Mouse (Mus musculus): ENCODE results near the gene Pla2g2f. TPM values are rescaled to one million over a fixed set of nuclear protein-coding genes. Genes with fewer than 3 reads are reported as not detected.

Gene Pla2g2f
- under 1 TPM in 1 of 2 experiments, not detected in 1; 0.24 TPM for total RNA-seq (2021)

DNA sequence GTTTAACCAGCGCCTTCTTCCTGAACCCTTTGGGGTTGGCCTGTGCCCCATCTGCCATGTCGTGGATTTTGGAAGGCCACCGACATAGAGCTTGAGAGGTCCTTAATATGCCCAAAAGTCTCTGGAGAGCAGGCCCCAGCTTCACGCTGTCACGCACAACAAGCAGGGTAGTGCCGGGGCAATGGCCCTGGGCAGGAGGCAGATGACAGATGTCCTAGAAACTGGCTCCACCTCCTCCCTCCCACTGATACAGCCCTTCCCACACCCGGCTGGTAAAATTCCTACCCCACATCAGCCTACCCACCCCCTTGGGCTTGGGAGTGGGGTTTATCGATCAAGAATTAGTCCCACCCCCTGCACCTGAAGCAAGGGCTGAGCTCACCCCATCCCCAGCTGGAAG lies at the start of gene Pla2g2f:
Gene Pla2g2f (minus strand): TSS at position 211 of the 400 bp plus-strand sequence.
- intact Hi-C loops (cut with DNase I): no loop called here
- DNase-seq: no peak

DNA sequence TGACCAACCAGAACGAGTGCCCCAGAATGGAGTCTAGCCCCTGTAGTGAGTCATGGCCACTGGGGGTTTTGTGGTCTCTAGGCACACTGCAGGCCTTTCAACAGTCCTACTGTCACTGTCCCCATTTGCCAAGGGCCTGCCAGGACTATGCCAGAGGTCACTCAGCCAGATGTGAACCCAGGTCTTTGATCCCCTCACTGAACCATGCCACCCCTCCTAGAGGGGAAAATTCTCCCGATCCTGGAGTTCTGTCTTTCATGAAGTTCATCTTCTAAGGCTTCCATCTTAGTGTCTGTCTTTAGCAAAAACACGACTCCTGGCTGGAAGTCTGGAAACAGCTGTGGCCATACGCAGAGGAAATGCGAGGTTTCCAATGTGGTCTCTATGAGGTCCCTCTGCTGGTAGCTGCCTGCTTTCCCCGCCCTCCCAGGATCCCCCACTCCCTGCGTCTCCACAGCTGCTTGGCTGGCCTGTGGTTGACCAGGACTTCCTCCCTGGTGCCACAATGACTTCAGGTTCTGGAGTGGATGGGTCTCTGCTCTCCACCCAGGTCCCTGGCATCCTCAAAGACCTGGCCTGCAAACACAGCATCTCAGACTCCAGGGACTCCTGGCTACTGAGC lies 49.6 kb upstream of the Pla2g2f start:
- DNase-seq: peak in 1 of 2 experiments; percentile 19
- intact Hi-C loops (cut with DNase I): no loop called here

DNA sequence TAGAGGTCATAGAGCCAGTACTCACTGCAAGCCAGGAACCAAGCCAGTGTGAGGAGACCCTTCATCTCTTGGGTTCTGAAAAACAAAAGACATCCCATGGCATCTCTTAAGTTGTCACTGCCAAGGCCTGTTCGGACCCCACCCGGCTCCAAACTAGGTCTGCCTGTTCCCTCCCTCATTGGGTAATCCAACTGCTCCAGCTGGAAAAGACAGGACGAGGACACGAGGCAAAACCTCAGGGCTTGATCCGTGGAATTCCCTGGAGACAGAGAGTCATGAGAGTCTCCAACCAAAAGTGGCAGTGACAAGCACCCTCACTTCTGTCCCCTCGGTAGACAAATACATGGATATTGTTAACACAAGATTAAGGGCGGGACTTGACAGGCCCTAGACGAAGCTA lies 48.7 kb upstream of the Pla2g2f start:
- no peak for DNase-seq
- intact Hi-C loops (cut with DNase I): no loop called here

DNA sequence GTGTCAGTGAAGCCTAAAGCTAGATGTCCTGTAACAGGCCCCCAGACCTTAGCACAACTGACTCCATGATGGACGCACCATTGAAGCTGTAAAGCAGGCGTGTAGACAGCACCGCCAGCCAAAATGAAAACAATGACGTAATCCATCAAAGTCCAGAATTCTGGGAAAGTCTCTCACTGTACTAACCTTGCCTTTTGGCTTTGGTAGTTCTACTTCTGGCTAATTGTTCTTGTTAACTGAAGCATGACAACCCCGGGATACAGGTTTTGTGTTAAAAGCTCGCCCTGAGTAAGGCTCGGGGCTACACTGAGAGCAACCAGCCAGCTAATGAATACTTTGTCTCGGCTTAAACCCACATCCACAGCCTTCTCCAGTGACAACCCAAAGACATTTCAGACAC lies 47.8 kb upstream of the Pla2g2f start:
- intact Hi-C loops (cut with DNase I): no loop called here
- no peak for DNase-seq

DNA sequence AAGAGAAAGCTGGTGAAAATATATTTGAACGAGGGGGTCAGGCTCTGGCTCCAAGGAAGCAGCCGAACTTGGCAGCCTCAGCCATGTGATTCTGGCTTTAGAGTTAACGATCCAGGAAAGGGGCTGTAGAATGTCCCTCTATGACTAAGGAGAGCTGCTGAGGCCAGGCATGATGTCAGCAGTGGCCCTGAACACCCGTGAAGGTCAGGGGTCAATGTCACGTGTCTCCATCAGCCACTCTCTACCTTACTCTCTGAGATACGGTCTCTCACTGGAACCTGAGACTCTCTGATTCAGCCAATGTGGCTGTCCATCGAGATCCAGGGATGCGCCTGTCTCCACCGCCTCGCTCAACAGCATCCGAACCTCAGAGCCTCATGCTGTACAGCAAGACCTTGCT lies 45.5 kb upstream of the Pla2g2f start:
- intact Hi-C loops (cut with DNase I): no loop called here
- no peak for DNase-seq

DNA sequence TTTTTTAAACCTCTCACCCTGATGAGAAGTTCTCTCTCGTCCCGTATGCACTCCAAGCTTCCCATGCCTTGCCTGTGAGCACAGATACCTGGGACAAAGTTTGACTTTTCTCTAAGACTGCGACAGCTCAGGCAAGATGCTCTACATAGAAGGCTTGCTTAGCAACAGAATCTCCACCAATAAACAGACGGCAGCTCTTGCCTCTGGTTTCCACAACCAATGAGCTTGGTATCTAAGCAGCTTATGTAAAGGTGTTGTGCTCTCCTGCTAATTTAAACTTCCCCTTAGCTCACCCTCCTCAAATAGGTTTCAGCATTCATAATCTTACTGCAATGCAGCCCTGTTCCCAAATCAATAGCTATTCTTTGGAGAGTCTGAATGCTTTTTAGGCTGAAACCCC lies 44.2 kb upstream of the Pla2g2f start:
- intact Hi-C loops (cut with DNase I): no loop called here

DNA sequence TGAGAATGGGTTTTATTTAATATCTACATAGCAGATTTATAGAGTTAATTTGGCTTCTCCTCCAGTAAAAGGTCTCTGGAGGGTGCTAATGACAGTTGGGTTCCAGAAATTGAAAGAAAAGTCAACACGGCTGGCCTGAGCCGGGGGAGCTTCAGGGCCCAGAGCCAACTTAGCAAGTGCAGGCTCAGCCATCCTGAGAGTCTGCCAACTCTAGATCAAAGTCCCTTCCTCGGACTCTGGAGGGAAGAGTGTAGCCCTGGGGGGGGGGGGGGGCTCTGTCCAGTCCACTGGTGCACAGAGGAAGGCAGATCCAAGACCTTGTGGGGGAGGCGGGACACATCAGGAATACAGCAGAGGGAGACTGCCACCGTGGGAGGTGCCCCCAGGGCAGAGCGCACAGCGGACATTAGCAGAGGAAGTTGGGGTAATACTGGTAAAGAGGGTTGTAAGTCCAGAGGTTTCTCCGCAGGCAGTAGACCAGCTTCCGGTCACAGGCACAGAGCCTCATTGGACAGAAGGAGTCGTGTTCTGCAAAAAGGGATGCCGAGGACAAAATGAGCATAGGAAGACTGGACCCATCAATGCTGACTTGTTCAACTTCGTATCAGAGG lies 42.8 kb upstream of the Pla2g2f start:
- intact Hi-C loops (cut with DNase I): no loop called here
- no peak for DNase-seq

More for the DNA sequence above, 44.2 kb upstream of the Pla2g2f start:
- no peak for DNase-seq

DNA sequence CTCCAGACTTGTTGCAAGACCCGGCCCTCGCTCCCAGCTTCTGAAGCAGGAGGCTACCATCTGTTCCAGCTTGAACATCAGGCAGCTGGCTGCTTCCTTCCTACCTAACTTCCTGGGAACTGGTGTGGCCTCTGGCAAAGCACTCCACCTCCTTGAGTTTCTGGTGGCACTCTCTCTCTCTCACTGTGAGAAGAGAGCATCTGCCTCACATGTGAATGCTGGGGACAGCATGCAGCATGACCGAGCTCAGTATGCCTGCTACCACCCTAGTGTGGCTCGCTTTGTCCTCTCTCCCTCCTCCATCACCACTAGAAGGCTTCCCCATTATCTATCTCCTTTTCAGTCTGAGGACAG lies 39.8 kb upstream of the Pla2g2f start:
- DNase-seq: no peak
- intact Hi-C loops (cut with DNase I): no loop called here

DNA sequence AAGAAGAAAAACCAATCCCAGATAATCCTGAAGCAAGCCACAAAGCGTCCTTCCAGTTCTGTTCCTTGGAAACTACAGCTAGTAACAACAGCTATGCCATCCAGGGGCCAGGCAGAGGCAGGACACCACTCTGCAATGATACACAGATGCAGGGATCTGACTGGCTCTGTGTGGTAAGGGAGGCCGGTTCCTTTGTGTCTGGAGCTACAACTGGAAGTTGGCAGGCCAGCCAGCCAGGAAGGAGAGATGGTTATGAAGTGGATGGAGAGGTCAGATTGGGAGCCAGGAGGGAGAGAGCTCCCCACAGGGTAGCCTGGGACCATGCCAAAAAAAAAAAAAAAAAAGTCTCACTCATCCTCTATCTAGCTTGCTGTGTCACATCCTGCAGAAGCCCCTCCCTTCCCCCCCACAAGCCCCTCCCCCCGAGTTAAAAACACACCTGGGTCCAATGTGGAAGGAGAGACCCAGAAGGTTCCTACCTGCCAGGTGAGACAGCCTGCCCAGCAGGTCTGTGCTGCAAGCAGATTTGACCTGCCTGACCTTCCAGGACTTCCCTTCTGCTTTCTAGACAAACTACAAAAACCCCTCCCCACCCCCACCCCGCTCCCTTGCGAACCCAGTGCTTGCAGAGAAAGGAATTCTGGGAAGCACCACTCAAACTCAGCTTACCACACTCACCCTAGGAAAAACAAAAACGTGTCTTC lies 39.2 kb upstream of the Pla2g2f start:
- intact Hi-C loops (cut with DNase I): no loop called here
- DNase-seq: no peak

DNA sequence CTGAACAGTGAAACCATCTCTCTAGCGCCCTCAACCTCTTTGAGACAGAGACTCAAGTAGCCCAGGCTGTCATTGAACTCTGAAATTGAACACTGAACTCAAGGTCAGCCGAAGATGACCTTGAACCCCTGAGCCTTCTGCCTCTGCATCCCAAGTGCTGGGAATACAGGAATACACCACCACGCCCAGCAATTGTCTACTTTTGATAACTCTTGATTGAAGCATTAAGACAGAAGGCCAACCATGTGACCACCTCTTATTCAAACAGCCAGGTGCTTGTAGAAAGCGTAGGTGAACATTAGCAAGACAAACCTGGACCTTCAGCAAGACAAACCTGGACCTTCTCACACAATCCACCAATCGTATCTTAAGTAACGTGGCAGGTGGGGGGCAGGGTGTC lies 36.9 kb upstream of the Pla2g2f start:
- intact Hi-C loops (cut with DNase I): no loop called here
- DNase-seq: no peak

DNA sequence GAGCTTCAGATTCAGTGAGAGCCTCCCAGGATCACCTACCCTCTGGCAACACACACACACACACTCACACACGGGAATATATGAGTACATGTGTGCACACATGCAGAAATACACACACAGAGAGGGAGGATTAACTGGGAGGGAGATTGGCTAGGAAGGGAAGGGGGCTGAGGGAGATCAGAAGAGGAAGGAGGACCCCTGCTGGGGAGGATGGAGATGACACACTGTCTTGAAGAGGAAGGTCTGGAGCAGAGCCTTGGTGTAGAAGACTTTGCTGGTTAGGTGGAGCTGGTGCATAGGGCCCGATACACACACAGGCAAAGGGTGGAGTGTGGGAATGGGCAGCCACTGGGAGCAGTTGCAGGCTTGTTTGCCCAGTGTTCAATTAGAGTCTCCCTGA lies 35.9 kb upstream of the Pla2g2f start:
- intact Hi-C loops (cut with DNase I): loop anchor here (2.0 kb wide), 2 partner anchors 44 to 84 kb away; no protein-coding TSS in a partner anchor
- DNase-seq: peak in 1 of 2 experiments; percentile 41

DNA sequence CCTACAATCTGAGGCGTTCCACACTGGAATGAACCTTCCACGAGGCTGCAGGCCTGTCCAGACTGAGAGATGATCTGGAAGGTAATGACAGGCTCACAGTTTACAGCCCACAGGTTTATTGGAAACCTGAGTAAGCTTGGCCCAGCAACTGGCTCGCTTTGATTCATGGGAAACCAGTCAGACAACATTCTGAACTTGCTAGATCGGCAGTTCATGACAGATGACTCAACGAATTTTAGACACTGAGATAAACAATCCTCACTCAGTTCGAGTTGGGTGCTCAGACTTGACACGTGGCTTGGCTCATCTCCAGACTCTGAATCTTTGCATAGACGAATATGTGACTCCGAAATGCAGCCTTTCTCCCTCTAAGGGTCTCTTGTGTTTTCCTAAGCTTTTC lies 35.2 kb upstream of the Pla2g2f start:
- DNase-seq: no peak
- intact Hi-C loops (cut with DNase I): loop anchor here (2.0 kb wide), 2 partner anchors 44 to 84 kb away; no protein-coding TSS in a partner anchor

DNA sequence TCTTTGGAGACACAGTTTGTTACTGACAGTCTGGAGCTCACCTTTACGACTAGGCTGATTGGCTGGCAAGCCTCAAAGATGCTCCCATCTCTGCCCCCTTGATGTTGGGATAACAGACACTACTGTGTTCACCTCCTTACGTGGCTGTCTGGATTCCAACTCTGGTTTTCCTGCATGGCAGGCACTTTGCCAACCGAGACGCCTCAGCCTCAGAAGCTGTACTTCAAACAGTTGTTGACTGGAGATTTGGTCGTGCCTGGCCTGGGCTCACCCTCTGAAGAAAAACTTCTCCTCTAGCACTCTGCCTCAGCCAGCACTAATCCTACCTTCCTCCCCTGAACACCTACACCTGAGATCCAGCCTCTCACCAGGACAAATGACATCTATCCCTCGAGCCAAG lies 34.0 kb upstream of the Pla2g2f start:
- intact Hi-C loops (cut with DNase I): no loop called here
- DNase-seq: no peak

DNA sequence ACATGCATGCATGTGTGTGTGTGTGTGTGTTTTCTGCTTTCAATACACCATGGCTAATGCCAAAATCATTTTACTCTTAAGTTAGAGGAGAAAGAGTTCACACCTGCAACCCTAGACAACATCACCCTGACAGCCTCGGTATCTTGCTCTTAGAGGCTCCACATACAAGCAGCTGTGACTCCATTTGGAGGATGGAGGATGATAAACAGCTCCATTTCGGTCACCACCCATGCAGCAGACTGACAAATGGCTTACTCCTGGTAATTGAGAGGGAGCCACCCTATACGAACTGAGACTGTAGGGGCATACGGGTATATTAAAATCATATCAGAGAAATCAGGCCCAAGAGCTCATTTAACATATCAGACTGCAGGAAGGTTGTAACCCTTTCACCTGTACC lies 31.0 kb upstream of the Pla2g2f start:
- no peak for DNase-seq
- intact Hi-C loops (cut with DNase I): no loop called here

DNA sequence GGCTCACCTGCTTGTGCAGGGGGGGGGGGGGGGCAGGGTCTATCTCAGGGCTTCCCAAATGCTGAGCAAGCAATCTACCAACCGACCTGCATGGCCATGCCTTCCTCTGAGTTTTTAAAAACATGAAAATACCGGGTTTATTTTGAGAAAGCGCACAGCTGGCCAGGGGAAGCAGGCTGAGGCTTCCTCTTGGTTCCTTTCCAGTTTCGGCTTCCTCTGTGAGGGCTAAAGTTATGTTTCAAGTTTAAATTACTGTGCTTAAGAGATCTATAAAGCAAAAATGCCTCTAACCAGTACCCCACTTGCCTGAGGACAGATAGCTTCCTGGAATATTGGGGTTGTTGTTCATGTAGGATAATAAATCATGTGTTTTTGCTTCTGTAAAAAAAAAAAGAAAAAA lies 28.7 kb upstream of the Pla2g2f start:
- intact Hi-C loops (cut with DNase I): no loop called here
- DNase-seq: no peak

DNA sequence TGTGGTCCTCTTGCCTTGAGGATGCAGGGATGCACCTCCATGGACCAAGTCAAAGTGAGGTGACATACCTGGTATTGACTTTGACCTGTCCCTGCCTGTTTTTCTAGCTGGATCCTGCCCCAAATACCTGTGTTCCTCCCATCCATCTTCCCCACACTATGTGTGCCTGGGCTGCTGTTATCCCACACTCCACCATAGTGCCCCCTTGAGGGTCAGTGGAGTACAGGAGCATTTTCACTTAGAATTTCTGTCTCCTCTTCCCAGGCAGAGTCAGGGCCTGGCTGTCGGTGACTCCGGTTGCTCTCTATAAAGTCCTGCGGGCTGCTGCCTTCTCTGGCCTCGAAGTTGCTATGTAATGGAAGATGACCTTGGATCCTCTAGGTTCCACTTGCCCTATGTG lies 28.3 kb upstream of the Pla2g2f start:
- no peak for DNase-seq
- intact Hi-C loops (cut with DNase I): no loop called here

DNA sequence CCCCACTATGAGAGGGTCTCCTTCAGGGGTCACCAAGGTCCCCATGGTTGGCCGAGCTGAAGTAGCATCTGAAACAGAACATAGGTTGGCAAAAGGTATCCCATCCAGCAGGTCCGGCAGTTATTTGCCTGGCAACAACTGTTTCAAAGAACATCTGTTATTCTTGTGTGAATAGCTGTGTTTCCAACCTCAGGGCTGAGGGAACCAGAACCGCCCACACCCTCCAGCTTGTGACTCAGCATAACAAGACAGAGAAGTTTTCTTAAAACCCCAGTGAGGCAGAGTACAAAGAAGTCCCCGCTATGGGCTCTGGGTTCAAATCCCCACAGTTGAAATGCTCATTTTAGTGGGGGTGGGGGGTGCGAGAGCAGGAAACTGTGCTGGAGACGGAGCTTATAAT lies 24.7 kb upstream of the Pla2g2f start:
- DNase-seq: no peak
- intact Hi-C loops (cut with DNase I): no loop called here

DNA sequence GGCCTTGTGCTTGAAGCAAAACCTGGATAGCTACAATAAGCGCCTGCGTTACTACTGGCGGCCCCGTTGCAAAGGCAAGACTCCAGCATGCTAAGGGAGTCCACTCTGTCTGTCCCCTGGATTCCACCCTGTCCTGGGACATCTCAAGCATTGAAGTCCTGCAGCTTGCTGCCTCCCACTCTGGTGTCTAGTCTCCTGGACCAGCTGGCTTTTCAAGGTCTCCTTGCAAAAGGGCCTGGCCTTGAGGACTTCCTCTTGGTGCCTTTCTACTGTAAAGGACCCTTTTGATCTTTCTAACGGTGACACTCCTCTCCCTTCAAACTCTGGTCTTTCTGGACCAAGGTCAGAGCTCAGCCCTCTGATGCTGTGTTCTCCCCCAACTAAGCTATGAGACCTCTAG lies 22.9 kb upstream of the Pla2g2f start:
- intact Hi-C loops (cut with DNase I): no loop called here
- DNase-seq: no peak

DNA sequence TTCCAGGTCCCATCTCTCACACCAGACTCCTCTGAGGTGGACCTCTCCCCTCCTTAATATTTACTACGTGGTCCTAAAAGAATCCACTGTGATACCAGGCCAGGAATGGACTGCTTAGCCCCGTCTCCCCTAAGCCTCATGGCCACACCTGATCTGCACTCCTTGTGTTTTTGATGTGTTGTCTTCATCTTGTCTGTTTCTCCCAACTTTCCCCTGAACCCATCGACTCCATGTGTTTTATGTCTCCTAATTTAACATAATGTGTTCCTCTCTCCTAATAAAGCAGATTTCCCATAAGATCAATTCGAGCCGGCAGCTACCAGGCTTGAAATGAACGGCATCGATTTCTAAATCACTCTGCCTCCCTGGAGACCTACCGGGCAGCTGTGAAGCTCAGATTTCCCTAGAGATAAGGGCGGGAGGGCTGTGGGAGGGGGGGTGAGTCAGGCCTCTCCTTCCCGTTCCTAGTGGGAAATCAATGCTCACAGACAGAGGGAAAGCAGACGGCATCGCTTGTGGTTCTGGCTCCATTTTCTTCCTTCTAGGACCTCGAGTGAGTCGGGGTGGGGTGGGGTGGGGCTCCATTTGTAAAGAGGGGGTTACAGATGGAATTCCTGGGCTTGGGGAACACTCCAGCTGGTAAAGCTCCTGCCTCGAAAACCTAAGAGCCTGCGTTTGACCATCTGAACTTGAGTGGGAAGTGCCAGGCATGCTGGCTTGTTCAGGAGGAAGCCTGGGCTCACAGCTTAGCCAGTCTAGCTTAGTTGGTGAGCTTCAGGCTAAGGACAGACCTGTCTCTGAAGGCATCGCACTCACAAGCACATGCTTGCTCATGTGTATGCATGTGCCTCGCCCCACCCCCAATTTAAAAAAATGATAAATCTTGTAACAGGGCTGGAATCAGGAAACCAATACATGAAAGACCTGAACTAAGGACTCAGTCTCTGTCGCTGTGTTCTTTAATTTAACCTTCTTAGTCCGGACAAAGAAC lies 20.3 kb upstream of the Pla2g2f start:
- intact Hi-C loops (cut with DNase I): no loop called here
- no peak for DNase-seq

DNA sequence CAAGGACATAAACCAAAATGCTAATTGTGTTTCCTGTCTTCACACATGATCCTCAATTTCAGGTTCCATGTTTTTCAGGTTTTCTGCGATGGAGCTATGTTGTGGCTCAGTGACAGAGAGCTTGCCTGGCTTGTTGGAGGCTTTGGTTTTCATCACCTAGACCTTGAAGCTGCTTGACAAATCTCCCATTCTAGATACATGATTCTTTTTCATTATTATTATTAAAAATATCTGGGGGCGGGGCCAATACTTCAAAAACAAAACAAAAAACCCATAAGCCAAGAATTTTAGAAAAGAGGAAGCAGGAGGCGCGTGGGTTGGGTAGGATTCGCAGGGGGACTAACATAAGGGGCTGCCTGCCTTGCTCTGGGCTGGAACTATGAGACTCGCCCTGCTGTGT lies 18.0 kb upstream of the Pla2g2f start, which contains the start of gene Pla2g2d:
Gene Pla2g2d (plus strand): TSS at position 301 of the 400 bp plus-strand sequence.
- no peak for DNase-seq
- intact Hi-C loops (cut with DNase I): no loop called here

DNA sequence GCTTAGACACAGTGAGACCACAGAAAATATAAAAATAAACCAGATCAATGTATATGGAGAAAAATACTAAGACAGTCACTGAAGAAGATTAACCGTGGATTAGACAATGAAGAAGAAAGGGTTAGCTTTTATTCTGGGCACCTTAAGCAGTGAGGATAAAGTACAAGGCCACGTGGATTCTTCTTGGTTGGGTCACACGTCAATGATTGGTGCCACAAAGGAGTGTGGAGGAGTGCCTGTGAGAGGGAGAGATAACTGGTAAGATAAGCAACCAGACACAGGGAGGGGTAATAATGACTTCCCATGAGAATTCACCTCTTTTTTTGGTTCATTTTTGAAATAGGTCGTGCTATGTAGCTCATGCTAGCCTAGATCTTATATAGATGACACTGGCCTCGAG lies 15.0 kb upstream of the Pla2g2f start:
- no peak for DNase-seq

More for the DNA sequence above, 15.0 kb upstream of the Pla2g2f start:
- intact Hi-C loops (cut with DNase I): no loop called here
